Mouse (Mus musculus): ENCODE data around the gene Msi1. TPM values are rescaled to one million over a fixed set of nuclear protein-coding genes. Genes with fewer than 3 reads are reported as not detected.

Msi1 gene
- polyA plus RNA-seq, 1 experiment from 2014 or later: 70.0 TPM

- Histone ChIP-seq H3K36me3 (peaks cover 47% of the 10 kb centered on the region), H3K4me1 (no peaks in the 10 kb centered on the region), H3K27me3 (no peaks in the 10 kb centered on the region), H3K4me3 (no peak overlapping the region), H3K9me3 (no peaks in the 10 kb centered on the region), H3K4me2 (replicated peaks) (no peak overlapping the region), H3K9ac (replicated peaks) (no peak overlapping the region), H3K27ac (replicated peaks) (0 out of 2 replicates have a peak overlapping the region, but pooled peaks have one; percentile 34)
- WGBS: 74% methylated on average over 12 of the region's 12 CpGs
- no peak for ATAC-seq (replicated peaks)
Measured at GRCm38 (mm10) chr5:115454422-115455090, 25.2 kb downstream of the Msi1 start.

GRCm38 (mm10) chr5:115455838-115456237, 26.4 kb downstream of the Msi1 start:
- Histone ChIP-seq H3K4me3 (no peak overlapping the region), H3K4me1 (no peaks in the 10 kb centered on the region), H3K27ac (replicated peaks) (no peak overlapping the region), H3K4me2 (replicated peaks) (no peak overlapping the region), H3K9me3 (no peaks in the 10 kb centered on the region), H3K36me3 (peaks cover 35% of the 10 kb centered on the region), H3K9ac (replicated peaks) (no peak overlapping the region), H3K27me3 (no peaks in the 10 kb centered on the region)
- WGBS: 78% methylated on average over 7 of the region's 7 CpGs
- ATAC-seq (replicated peaks): no peak

GRCm38 (mm10) chr5:115458918-115459317, 29.5 kb downstream of the Msi1 start:
- H3K27me3 ChIP-seq: no peaks in the 10 kb centered on the region
- no peak overlapping the region for H3K9ac ChIP-seq (replicated peaks)
- no peak for ATAC-seq (replicated peaks)
- H3K9me3 ChIP-seq: no peaks in the 10 kb centered on the region
- H3K4me1 ChIP-seq: no peaks in the 10 kb centered on the region
- 74% methylated on average over 13 of the region's 13 CpGs for WGBS
- no peak overlapping the region for H3K4me2 ChIP-seq (replicated peaks)
- H3K27ac ChIP-seq (replicated peaks): no peak overlapping the region
- no peak overlapping the region for H3K4me3 ChIP-seq
- H3K36me3 ChIP-seq: peaks cover 8% of the 10 kb centered on the region

- Histone ChIP-seq H3K27ac (replicated peaks) (no peak overlapping the region), H3K36me3 (no peaks in the 10 kb centered on the region), H3K27me3 (no peaks in the 10 kb centered on the region), H3K9me3 (no peaks in the 10 kb centered on the region), H3K9ac (replicated peaks) (no peak overlapping the region), H3K4me1 (no peaks in the 10 kb centered on the region), H3K4me2 (replicated peaks) (no peak overlapping the region), H3K4me3 (no peak overlapping the region)
- ATAC-seq (replicated peaks): no peak
- WGBS: 80% methylated on average over 18 of the region's 18 CpGs
Measured at GRCm38 (mm10) chr5:115464408-115465115, 35.2 kb downstream of the Msi1 start.

- 51% methylated on average over 9 of the region's 9 CpGs for WGBS
- Histone ChIP-seq H3K4me2 (replicated peaks) (no peak within 1 kb of the TSS), H3K4me1 (no peaks in the 10 kb centered on the region), H3K36me3 (no peaks in the 10 kb centered on the region), H3K27ac (replicated peaks) (no peak within 1 kb of the TSS), H3K4me3 (no peak within 1 kb of the TSS), H3K9ac (replicated peaks) (no peak within 1 kb of the TSS), H3K27me3 (no peaks in the 10 kb centered on the region), H3K9me3 (no peaks in the 10 kb centered on the region)
- ATAC-seq (replicated peaks): no peak
Measured at GRCm38 (mm10) chr5:115465642-115466420, 36.4 kb downstream of the Msi1 start, which contains the start of gene Pla2g1b. Gene Pla2g1b, plus strand, starts transcription at chr5:115466262.

GRCm38 (mm10) chr5:115469791-115470190, 40.4 kb downstream of the Msi1 start:
- Histone ChIP-seq H3K36me3 (no peaks in the 10 kb centered on the region), H3K27me3 (no peaks in the 10 kb centered on the region), H3K4me2 (replicated peaks) (no peak overlapping the region), H3K9me3 (no peaks in the 10 kb centered on the region), H3K4me3 (no peak overlapping the region), H3K9ac (replicated peaks) (no peak overlapping the region), H3K27ac (replicated peaks) (no peak overlapping the region), H3K4me1 (peaks cover 2% of the 10 kb centered on the region; the same call in 1 of the 2 replicates)
- WGBS: 71% methylated on average over 6 of the region's 6 CpGs
- ATAC-seq (replicated peaks): no peak

GRCm38 (mm10) chr5:115470766-115471531, 41.5 kb downstream of the Msi1 start:
- H3K4me3 ChIP-seq: no peak overlapping the region
- no peak overlapping the region for H3K4me2 ChIP-seq (replicated peaks)
- no peak overlapping the region for H3K9ac ChIP-seq (replicated peaks)
- ATAC-seq (replicated peaks): no peak
- no peaks in the 10 kb centered on the region for H3K9me3 ChIP-seq
- no peak overlapping the region for H3K27ac ChIP-seq (replicated peaks)
- no peaks in the 10 kb centered on the region for H3K36me3 ChIP-seq
- H3K4me1 ChIP-seq: peaks cover 8% of the 10 kb centered on the region
- no peaks in the 10 kb centered on the region for H3K27me3 ChIP-seq
- 37% methylated on average over 20 of the region's 20 CpGs for WGBS

- H3K27me3 ChIP-seq: no peaks in the 10 kb centered on the region
- WGBS: 73% methylated on average over 10 of the region's 10 CpGs
- no peak overlapping the region for H3K9ac ChIP-seq (replicated peaks)
- no peak overlapping the region for H3K4me2 ChIP-seq (replicated peaks)
- peaks cover 7% of the 10 kb centered on the region; the same call in 1 of the 2 replicates for H3K36me3 ChIP-seq
- H3K4me3 ChIP-seq: no peak overlapping the region
- H3K27ac ChIP-seq (replicated peaks): no peak overlapping the region
- peaks cover 12% of the 10 kb centered on the region for H3K4me1 ChIP-seq
- no peak for ATAC-seq (replicated peaks)
- H3K9me3 ChIP-seq: no peaks in the 10 kb centered on the region
Measured at GRCm38 (mm10) chr5:115473191-115473590, 43.8 kb downstream of the Msi1 start.

- no peak overlapping the region for H3K27ac ChIP-seq (replicated peaks)
- 79% methylated on average over 22 of the region's 22 CpGs for WGBS
Measured at GRCm38 (mm10) chr5:115474174-115474828, 44.9 kb downstream of the Msi1 start.

GRCm38 (mm10) chr5:115475337-115476106, 46.1 kb downstream of the Msi1 start:
- Histone ChIP-seq H3K27me3 (no peaks in the 10 kb centered on the region), H3K4me3 (peak overlapping the region; percentile 45), H3K27ac (replicated peaks) (0 out of 2 replicates have a peak overlapping the region, but pooled peaks have one; percentile 20), H3K36me3 (peaks cover 9% of the 10 kb centered on the region; the same call in 1 of the 2 replicates), H3K4me2 (replicated peaks) (peak overlapping the region; percentile 51), H3K4me1 (peaks cover 19% of the 10 kb centered on the region), H3K9me3 (no peaks in the 10 kb centered on the region), H3K9ac (replicated peaks) (peak overlapping the region; percentile 44)
- peak; percentile 87 for ATAC-seq (replicated peaks)
- WGBS: 6% methylated on average over 22 of the region's 22 CpGs

More at GRCm38 (mm10) chr5:115474174-115474828, 44.9 kb downstream of the Msi1 start:
- no peaks in the 10 kb centered on the region for H3K9me3 ChIP-seq
- H3K27me3 ChIP-seq: no peaks in the 10 kb centered on the region
- no peak overlapping the region for H3K9ac ChIP-seq (replicated peaks)
- ATAC-seq (replicated peaks): no peak
- no peak overlapping the region for H3K4me3 ChIP-seq
- H3K4me2 ChIP-seq (replicated peaks): no peak overlapping the region
- H3K4me1 ChIP-seq: peaks cover 12% of the 10 kb centered on the region
- peaks cover 7% of the 10 kb centered on the region; the same call in 1 of the 2 replicates for H3K36me3 ChIP-seq

All from forebrain, embryonic 15.5 days (tissue).